Mouse (Mus musculus) neural tube, embryonic 10.5 days (tissue): Measurements from ENCODE around the gene Nt5c1a.
A peak's percentile ranks its signal among the peaks of the same experiment; 100 is the strongest.

ENCODE experiments used
- DNase-seq: peaks from one replicate; pipeline ENCODE4 v3.0.0-alpha.2; 2017; ENCODE audit warnings: low spot score; ENCODE audit errors: extremely low spot score

The Nt5c1a gene

DNA sequence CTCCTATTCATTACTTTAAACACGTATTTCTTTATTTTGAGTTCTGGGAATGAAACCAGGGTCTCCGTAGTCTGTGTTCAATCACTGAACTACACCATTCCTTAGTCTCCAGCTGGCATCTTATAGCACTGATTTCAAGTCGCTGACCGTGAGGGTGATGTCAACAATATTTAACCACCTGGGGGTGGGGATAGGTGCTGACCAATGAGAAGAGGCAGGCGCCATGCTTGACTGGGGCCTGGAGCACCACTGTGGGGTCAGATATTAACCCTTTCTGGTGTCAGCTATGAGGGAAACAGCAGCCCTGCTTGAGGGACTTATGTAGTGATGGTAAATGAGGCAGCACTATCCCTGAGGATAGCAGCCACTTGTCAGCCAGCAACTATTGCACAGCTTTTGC, 10.1 kb downstream of the Nt5c1a start:
- DNase-seq, result no peak

DNA sequence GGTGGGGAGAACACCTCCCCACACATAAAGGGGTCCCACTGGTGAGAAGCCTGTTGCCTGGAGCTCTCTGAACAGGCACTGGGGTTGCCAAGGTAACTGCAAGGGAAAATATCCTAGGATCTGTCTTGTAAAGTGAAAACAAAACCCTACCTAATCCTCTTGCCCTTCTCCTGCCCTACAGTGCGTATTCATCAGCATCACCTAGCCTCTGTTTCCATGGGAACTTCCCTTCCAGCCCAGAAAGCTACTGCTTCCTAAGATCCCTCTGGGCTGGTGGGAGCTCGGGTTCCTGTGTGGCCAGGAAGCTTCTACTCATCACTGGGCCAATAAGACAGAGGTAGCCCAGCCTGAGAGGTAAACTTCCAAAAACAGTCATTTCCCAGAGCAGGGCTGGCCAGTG, 11.0 kb downstream of the Nt5c1a start:
- no peak for DNase-seq

DNA sequence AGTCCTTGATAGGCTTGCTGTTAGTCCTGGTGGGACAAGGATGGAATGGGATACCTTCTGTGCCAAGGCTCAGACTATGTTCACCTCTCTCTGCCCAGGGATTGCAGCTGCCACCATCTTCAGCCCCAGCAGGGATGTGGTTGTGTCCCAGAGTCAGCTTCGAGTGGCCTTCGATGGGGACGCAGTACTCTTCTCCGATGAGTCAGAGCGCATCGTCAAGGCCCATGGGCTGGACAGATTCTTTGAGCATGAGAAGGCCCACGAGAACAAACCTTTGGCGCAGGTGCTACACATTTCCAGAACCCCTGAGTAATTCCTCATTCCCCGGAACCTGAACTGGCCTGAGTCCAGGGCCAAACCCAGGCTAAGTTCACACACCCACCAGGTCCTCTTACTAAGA, 12.7 kb downstream of the Nt5c1a start:
- no peak for DNase-seq

DNA sequence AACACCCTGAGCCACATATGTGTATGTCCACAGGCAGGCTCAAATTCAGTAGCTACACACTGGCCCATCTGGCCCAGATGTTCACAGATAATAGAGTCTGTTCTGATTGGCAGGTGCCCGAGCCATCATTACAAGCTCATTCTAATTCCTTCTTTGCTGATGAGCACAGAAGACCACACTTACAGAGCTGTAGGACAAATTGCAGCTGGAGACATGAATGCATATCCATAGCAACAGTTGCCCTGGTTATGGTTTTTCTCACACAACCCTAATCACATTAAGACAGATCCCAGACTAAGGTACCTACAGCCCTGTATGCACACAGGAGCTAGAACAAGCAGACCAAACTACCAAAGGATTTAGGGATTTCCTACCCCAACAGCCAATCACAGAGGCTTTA, 14.1 kb downstream of the Nt5c1a start:
- no peak for DNase-seq

DNA sequence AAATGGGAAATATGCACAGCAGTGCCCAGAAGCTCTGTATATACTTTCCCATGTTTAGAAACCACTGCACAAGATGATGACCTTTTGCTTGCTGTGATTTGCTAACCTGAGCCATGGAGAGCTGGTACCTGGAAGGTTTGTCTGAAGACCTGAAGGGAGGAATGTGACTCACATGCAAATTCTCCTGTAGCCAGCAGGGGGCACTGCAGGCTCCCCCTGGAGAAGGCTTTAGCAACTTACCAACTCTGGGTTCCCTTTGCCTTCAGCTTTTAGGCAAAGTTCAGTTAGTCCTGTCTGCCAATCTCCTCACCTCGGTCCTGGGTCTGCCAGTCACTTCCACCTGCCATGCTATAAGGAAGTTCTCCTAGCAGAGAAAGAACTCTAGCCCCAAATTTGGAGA, 15.5 kb downstream of the Nt5c1a start:
- peak; percentile 50 for DNase-seq

DNA sequence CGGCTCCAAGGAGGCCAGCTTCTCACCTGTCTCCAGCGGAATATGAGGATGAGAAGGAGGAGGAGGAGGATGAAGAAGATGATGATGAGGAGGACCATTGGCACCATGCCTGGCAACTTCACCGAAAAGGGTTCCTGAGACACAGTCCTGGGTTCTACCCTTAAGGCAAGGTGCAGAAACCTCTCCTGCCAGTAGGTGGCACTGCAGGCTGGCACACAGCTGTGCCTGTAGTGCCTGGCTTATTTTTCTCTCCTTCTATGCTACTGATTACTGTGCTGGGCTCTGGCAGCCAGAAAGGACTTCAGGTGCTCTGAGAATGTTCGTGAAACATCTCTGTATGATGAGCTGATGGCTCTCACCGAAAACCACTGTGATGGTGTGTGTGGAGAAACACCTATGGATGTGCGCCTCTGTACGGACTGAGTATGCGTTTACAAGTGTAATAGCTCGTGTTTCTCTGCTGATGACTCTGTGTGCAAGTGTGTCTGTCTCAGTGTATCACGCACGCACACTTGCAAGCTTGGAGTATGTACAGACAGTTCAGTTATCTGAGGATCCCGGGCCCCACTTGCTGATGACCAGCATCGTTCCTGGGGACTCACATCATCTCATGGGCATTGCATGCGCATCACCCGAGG, 18.5 kb downstream of the Nt5c1a start:
- DNase-seq, result peak; percentile 83

DNA sequence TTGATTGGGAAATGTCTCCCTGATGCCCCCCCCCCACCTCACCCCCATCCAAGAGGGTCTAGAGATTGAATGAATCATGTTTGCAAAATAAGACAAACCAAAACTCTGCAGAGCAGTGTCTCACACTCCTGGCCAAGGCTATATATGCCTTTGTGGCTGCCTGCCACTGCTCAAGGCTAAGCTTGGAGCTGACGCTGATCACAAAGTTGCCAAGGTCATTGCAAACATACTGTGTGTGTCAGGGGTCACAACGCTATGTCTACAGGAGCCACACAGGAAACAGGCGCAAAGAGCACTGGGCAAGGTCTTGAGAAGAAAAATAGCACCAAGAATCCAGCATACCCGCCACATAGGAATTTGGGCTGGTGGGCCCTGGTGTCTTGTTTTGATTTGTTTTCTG, 19.3 kb downstream of the Nt5c1a start:
- DNase-seq, result no peak

DNA sequence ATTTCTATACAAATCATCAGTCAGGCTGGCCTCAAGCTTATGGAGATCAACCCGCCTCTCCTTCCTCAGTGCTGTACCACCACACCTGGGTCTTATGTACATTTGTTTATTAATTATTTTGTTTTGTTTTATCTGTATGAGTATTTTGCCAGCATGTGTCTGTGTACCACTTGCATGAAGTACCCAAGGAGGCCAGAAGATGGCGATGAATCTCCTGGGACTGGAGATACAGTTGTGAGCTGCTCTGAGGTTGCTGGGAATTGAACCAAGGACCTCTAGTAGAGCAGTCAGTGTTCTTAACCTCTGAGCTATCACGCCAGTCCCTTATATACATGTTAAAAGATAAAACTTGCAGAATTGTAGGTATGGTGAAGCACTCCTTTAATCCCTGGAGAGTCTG, 22.0 kb downstream of the Nt5c1a start:
- DNase-seq, result peak; percentile 42

DNA sequence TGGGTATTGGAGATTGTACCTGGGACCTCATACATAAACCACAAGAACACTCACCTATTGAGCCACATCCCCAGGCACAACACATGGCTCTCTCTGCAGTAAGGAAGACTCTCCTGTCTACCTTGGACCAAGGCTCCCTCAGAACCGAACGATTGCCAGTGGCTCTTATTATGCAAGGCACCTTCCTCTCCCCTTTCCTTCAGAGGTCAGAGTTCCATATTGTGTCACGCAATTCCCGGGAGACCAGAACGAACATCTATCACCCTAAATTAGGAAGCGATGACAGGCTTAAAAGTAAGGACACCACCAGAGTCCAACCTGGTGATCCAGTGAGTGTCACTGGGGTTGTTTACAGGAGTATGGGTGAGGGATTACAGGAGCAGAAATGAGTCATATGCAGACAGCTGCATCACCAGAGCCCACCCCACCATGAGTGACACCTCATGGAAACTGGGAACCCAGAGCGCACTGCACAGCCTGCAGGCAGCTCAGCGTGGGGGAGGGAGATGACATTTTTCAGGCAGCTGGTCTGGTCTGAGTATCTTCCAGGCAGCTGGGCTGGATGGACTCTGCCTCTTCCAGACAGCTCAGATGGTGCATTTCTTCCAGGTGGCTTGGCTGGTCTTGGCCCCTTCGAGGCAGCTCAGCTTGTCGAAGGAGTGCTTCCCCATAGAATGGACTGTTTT, 24.6 kb downstream of the Nt5c1a start:
- DNase-seq, result peak; percentile 35

DNA sequence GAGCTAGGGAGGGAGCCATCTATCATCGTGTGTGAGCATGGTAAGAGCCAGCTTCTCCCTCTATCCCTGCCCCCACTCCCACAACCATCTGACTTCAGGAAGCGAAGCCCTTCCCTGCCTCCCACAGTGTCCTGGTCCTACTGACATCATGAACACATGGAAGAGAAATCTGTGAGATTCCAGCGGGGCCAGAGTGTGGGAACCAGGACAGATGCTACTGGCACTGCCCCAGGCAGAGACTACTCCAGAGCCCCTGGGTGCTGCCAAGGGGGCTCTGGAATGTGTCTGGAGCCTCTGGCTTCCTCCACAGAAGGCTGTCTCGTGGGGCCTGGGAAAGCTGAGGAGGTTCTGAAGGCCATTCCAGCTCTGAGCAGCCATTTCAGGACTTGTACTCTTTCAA, 26.4 kb downstream of the Nt5c1a start:
- peak; percentile 28 for DNase-seq

DNA sequence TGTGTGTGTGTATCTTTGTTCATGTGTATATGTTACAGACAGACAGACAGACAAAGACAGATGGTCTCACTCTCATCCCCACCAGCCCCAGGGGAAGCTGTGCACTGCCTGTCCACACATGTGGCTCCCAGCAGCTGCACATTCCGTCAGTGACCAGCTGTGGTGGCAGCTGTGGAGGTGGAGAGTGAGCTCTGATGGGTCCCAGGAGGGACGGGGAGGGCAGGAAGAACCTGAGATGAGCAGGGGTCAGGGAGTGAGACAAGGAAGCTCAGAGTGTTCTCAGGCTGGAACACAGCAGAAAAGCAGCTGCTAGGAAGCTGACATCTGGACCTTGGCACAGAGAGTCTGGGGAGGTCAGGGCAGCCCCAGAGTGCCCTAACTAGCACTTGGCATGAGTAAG, 27.0 kb downstream of the Nt5c1a start:
- peak; percentile 66 for DNase-seq

DNA sequence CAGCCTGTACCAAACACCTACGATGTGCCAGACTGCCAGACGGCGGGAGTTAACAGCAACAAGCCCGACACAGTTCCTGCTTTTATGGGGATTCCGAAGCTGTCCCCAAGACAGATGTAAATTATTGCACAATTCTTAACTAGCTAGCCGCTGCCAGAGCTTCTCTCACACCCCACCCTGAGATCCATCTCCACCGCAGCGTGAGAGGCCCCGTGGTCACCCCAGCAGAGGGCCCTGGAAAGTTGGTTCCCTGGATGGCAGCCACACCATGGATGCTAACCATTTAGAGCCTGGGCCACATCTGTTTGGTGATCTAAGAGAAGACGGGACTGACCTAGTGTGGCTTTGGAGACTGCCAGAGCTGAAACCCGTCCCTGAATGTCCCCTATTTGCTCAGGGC, 27.9 kb downstream of the Nt5c1a start:
- DNase-seq, result no peak

DNA sequence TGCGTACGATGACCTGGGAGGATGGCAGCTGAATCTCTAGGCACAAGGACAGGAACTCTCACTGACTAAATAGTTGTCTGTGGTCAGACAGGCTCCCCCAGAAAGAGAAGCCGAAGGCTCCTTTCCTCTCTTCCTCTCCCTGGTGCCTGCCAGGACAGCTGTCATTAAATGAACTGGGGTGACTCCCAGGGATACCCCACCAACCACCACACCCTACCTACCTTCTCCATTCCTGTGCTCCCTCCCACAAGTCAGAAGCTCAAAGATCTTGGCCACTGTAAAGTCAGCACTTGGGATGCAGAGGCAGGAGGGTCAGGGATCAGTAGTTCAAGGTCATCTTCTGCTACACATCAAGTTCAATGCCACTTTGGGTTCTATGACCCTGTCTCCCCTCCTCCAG, 31.5 kb downstream of the Nt5c1a start:
- DNase-seq, result no peak

DNA sequence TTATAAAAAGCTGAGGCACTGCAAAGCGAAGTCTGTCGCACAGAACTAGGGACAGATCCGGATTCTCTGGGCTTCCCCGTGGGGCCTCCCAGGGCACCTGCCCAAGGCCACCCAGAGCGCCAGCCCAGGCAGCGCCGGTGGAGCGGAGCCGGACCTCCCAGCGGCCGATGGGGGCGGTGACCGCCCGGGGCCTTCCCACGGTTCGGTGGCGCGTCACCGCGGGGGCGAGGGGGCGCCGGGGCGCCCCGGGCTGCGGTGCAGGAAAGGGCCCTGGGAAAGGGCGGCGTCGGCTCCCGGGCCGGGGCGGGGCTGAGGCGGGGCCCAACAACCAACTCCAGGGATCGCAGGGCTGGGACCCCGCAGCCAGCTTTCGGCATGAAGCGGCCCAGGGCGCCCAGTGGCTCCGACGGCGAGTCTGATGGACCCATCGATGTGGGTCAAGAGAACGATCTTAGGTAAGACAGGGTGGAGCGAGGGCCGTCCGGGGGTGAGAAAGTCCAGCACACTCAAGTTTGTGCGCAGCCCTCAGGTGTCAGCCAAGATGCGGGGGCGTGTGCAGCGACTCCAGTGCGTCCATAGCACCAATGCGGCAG, 32.3 kb downstream of the Nt5c1a start, which contains the start of gene Heyl:
Gene Heyl, plus strand, starts transcription at position 65 of the 593 bp plus-strand sequence.
- peak; percentile 55 for DNase-seq

DNA sequence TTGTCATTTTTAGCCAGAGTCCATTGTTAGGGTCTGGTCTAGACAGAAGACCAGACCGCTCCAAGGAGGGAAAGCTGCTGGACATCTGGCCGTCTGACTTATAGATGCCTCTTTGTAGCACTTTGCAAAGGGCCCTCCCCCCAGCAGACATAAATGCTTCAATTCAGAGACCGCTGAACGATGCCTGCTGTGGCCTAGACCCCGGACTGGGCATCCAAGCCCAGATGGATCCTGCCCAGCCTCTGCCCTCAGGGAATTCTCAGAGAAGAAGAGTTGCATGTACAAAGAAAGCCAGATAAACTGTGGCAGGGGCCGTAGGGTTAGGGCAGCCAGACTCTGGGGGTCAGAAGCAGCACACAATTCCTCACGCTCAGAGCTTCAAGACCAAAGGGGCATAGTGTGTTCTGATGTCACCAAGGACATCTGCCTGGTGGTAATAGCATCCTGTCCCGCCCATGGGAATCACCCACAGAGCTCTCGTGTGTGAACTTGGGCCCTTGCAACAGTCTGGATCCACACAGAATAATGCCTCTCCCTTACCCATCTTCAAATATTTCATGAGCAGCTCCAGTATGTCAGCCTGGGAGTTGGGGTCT, 34.6 kb downstream of the Nt5c1a start:
- DNase-seq, result peak; percentile 39

DNA sequence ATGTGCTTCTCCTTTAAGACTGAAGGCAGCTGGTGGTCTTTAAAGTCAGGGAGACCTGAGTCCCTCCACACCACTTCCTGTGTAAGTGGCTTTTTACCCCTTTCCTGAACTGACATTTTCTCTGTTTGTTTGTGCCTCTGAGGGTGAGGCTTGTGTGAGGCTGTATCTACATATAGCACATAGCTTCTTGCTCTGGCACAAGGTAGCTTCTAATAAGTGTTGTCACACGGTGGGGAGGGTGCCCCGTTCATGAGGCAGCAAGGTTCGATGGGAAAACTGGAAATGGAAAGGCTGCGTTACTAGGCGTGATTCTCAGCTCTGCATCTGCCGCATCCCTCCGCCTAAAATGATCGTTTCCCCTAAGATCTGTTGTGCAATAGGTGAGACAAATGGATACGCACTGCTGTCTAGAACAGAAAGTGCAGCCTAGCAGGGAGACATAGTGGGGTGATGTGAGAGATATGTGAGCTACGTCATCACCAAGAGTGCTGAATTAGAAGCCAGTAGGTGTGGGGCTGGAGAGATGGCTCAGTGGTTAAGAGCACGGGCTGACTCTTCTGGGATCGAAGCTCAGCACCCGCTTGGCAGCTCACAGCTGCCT, 35.2 kb downstream of the Nt5c1a start:
- no peak for DNase-seq

DNA sequence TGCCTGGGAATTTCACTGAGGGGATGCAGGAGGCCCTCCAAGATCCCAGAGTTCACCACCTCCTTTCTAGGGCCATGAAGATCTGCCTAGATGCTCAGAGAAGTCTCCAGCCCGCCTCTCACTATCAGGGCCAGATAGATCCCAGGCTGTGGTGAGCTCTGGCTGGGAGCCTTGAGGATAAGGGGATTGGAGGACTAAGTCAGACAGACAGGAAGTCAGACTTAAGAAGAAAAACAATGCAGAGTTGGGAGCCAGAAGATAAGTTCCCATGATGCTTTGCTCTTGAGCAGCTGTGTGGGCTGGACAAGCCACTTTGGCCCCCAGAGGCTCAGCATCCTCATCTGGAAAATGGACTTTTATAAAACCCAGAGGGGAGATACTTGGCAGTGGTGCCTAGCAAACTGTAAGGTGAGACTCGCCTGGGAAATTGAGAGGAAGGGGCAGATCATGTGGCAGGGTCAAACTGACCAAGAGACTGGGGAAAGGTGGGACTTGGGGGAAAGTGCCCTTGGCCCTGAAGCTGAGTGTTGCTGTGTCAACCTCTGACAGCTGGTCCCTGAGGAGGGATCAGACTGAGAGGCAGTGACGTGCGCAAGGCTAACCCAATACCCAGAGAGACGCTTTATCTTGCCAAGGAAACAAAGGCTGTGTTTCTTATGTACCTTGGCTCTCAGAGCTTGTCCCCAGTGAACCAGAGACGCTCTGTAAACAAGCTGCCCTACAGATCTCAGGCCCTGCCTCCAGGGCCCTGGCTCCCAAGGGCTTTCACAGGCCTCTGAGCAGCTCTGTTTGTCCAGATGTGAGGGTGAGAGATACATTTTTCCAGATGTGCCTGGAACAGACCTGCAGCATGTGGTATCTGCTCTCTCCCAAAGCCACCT, 36.3 kb downstream of the Nt5c1a start:
- peak; percentile 31 for DNase-seq

DNA sequence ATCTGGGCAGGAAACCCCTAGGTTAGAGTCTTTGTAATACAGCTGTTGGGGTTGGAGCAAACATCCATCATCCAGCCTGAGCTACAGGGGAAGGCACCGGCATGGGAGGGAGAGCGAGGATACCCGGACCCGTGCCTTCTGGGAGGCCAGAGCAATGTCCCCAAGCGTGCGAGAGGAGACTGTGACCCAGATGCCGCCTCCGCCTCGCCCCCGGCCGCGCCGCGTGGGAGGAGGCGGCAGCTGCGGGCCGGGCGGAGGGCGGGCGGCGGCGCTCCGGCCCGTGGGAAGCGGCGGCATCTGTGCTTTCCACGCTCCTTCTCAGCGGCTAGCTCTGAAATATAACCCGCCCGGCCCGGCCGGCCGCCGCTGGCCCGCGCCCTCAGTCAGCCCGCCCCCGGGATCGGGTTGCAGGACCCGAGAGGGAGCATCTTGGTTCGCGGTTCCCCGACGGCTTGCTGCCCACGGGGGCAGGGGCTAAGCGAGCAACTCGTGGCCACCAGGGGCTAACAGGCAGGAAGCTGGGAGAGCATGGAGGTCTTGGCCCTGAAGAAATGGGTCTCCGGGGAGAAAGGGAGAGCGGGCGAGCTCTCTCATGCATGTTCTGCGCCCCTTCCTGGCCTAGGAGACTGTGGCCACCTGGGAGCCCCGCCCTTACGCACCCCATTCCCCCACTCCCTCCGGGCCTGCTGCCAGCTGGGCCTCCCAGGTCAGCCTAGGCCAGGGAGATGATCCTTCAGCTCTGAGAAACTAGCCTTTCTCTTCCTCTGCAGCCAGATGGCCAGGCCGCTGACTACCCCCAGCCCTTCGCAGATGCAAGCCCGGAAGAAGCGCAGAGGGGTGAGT, 38.3 kb downstream of the Nt5c1a start:
- peak; percentile 83 for DNase-seq

DNA sequence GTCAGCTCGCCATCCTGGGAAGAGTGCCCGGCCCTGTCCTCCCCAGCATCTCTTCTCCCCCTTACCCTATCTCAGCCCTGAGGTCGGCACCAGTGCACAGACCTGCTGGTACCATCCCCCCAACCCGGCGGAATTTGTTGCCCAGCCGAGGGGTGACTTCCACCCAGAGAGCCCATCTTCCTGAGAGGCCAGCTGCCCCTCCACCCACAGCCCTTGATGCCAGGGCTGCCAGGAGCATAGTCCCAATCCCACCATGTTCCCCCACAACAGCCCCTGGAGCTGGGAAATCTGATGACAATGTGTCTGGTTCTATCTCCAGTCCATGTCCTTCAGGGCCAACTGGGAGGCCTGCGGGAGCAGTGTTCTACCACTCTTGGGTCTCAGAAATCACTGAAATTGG, 44.9 kb downstream of the Nt5c1a start:
- DNase-seq, result no peak

DNA sequence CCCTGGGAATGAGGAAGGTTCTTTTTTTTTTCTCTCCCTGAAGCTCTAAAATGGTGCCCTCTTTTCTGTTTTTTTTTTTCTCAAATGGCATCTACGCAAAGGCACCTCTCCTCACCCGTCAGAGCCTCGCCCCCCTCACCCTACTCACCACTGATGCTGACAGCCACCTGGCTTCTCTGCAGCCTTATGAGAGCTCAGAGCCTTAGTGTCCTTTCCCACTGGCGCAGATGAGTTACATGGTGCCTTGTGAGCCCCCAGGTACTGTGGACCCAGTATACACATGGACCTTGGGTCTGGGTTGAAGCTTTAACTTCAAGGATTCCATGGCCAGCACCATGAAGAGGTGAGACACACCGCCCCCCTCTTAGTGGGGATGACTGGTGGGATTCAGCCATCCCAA, 45.3 kb downstream of the Nt5c1a start:
- no peak for DNase-seq
